Comparison of ENCODE assay signal across 9 mouse cellular contexts in the genomic region with DNA sequence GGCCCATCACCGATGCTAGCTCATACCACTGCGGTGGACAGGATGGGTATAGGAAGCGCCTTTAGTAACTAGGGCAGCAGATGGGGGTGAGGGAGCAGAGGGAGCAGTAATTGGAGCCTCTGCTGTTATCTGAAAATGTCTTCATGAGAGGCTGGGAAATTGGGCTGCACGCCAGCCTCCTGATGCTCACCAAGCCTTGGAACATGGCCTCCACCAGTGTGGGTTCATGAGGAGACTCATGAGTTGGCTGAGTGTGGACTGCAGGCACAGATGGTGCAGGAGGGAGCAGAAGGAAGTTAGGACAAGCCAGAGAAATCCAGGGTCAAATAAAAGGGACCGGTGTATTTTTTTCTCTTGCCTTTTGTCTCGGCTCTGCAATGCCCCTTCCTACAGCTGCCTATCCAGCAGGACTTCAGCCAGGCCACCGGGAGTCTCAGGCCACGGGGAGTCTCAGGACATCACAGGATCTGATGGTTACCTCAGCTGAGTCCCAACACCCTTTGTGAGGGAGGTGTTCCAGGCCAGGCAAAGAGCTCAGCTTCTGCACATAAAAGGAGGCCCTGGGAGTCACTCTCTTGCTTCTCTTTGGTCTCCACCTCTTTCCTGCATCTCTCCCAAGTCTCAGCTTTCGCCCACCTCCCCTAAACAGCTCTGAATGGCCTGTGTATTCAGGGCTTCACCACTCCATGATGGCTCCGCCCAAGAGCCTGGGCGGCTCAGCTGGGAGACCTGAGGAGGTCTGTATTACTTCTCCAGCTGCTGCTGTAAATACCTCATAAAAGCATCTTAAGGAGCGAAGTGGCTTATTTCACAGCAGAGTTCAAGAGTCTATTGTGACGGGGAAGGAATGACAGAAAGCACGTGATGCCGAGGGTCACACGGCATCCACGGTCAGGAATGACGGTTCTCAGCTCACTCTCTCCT. TPM values are rescaled to one million over a fixed set of nuclear protein-coding genes. Genes with fewer than 3 reads are reported as not detected.
DNase-seq lines count a peak whose midpoint lies in the region; ATAC-seq and TF ChIP-seq lines count a peak whose summit lies in the region.
"Had no signal": no experiment of that assay in that cellular context is flagged by ENCODE, and none has a peak within 500 bp of the region (broad histone marks: within the 10 kb centered on the region; RNA-seq: fewer than 3 reads in every experiment).

No protein-coding gene starts in this region.

- WGBS in midbrain, embryonic 10.5 days, result 67% methylated on average over 18 of the region's 18 CpGs
- 61% methylated on average over 18 of the region's 18 CpGs for WGBS in midbrain, embryonic 13.5 days
- 60% methylated on average over 18 of the region's 18 CpGs for WGBS in stomach, postnatal 0 days
- WGBS in kidney, embryonic 14.5 days, result 41% methylated on average over 18 of the region's 18 CpGs

- DNase-seq in midbrain, embryonic 10.5 days (ENCODE audit: low spot score), result no peak
- DNase-seq in cerebellum, postnatal 36 days, result peak; percentile 95 to 96
- DNase-seq in heart, postnatal 36 days, result peak; percentile 48 to 53
- no peak for DNase-seq in stomach, postnatal 0 days (ENCODE audit: low spot score)
- no peak for DNase-seq in kidney, adult 9 months

- TF ChIP-seq CTCF in stomach, postnatal 0 days (IDR thresholded peaks at IDR 0.05; ENCODE audit: low read depth), result no peak

- peaks cover 27% of the 10 kb centered on the region for H3K4me1 ChIP-seq in midbrain, embryonic 10.5 days
- H3K4me1 ChIP-seq in midbrain, embryonic 13.5 days (replicated peaks), result 0 out of 2 replicates have a peak, but pooled peaks cover 7% of the 10 kb centered on the region
- H3K4me1 ChIP-seq in stomach, postnatal 0 days (replicated peaks; ENCODE audit: control insufficient read depth, insufficient read depth), result peaks cover 10% of the 10 kb centered on the region
- peaks cover 9% of the 10 kb centered on the region; the same call in 1 of the 2 replicates for H3K4me1 ChIP-seq in kidney, embryonic 14.5 days (ENCODE audit: control insufficient read depth, insufficient read depth, low read length)

- no peaks in the 10 kb centered on the region for H3K27me3 ChIP-seq in midbrain, embryonic 10.5 days (ENCODE audit: low read depth, poor library complexity, severe bottlenecking)
- H3K27me3 ChIP-seq in midbrain, embryonic 13.5 days, result no peaks in the 10 kb centered on the region
- no peaks in the 10 kb centered on the region for H3K27me3 ChIP-seq in stomach, postnatal 0 days (ENCODE audit: control insufficient read depth, insufficient read depth, low read length)
- H3K27me3 ChIP-seq in kidney, embryonic 14.5 days (ENCODE audit: control insufficient read depth, insufficient read depth, low read length), result no peaks in the 10 kb centered on the region

- no peaks in the 10 kb centered on the region for H3K9me3 ChIP-seq in midbrain, embryonic 10.5 days (replicated peaks)
- H3K9me3 ChIP-seq in midbrain, embryonic 13.5 days, result no peaks in the 10 kb centered on the region
- H3K9me3 ChIP-seq in stomach, postnatal 0 days (ENCODE audit: control insufficient read depth, low read length), result no peaks in the 10 kb centered on the region
- no peaks in the 10 kb centered on the region for H3K9me3 ChIP-seq in kidney, embryonic 14.5 days (ENCODE audit: control insufficient read depth, low read length)

- no peak overlapping the region for H3K4me2 ChIP-seq in midbrain, embryonic 13.5 days (replicated peaks)
- H3K4me2 ChIP-seq in stomach, postnatal 0 days (replicated peaks; ENCODE audit: low read depth), result no peak overlapping the region
- H3K4me2 ChIP-seq in kidney, embryonic 14.5 days (replicated peaks; ENCODE audit: low read depth, low read length), result no peak overlapping the region

- no peak for ATAC-seq in midbrain, embryonic 13.5 days
- ATAC-seq in stomach, postnatal 0 days (ENCODE audit: low FRiP score, low TSS enrichment), result no peak
- no peak; the same call in 1 of the 2 replicates for ATAC-seq in kidney, embryonic 14.5 days (ENCODE audit: low FRiP score, low TSS enrichment)

- no peak overlapping the region for H3K9ac ChIP-seq in midbrain, embryonic 13.5 days (replicated peaks)
- no peak overlapping the region for H3K9ac ChIP-seq in stomach, postnatal 0 days (ENCODE audit: low read length)
- no peak overlapping the region for H3K9ac ChIP-seq in kidney, embryonic 14.5 days (ENCODE audit: low read depth, low read length)
- H3K9ac ChIP-seq: liver, embryonic 14.5 days had no signal

- no peak overlapping the region for H3K4me3 ChIP-seq in midbrain, embryonic 10.5 days
- H3K4me3 ChIP-seq in midbrain, embryonic 13.5 days (replicated peaks), result no peak overlapping the region
- H3K4me3 ChIP-seq in stomach, postnatal 0 days (ENCODE audit: low read depth, low read length), result no peak overlapping the region
- H3K4me3 ChIP-seq in kidney, embryonic 14.5 days (ENCODE audit: low read length), result no peak overlapping the region

- intact Hi-C loops in heart, postnatal 36 days (cut with DNase I), result no loop called here

- H3K27ac ChIP-seq in midbrain, embryonic 10.5 days (replicated peaks), result peak overlapping the region; percentile 59
- no peak overlapping the region for H3K27ac ChIP-seq in midbrain, embryonic 13.5 days
- H3K27ac ChIP-seq in stomach, postnatal 0 days (replicated peaks), result peak overlapping the region; percentile 1; the same call in 1 of the 2 replicates
- no peak overlapping the region for H3K27ac ChIP-seq in kidney, embryonic 14.5 days (ENCODE audit: low read depth, low read length)
- H3K27ac ChIP-seq: liver, embryonic 14.5 days had no signal

- no peak for TF ChIP-seq EP300 in stomach, postnatal 0 days (optimal IDR thresholded peaks at IDR 0.05)

- H3K36me3 ChIP-seq in midbrain, embryonic 10.5 days, result no peaks in the 10 kb centered on the region
- H3K36me3 ChIP-seq in midbrain, embryonic 13.5 days, result no peaks in the 10 kb centered on the region
- H3K36me3 ChIP-seq in stomach, postnatal 0 days (ENCODE audit: control insufficient read depth, insufficient read depth, low read length), result no peaks in the 10 kb centered on the region; the same call in 1 of the 2 replicates
- H3K36me3 ChIP-seq in kidney, embryonic 14.5 days (ENCODE audit: control insufficient read depth, insufficient read depth, low read length), result no peaks in the 10 kb centered on the region

RNA-seq across cellular contexts. Expression of gene Tmem51, which starts 23.4 kb away (rescaled TPM):
- polyA plus RNA-seq in midbrain, embryonic 10.5 days (2016; fragmentation: Nextera tagmentation; extraction: Ambion mirVana), result 13.3 and 13.6 TPM in 2 replicates
- 5.7 and 6.4 TPM in 2 replicates for polyA plus RNA-seq in midbrain, embryonic 13.5 days (2015; fragmentation: Nextera tagmentation; extraction: Ambion mirVana)
- total RNA-seq in heart, postnatal 36 days (2021), result 1 to 10 TPM; 5.1 to 5.2 TPM
- polyA plus RNA-seq in stomach, postnatal 0 days (2015; fragmentation: Nextera tagmentation; extraction: Ambion mirVana), result 79.0 and 90.0 TPM in 2 replicates
- 16.7 and 23.0 TPM in 2 replicates for polyA plus RNA-seq in kidney, embryonic 14.5 days (2014; fragmentation: Nextera tagmentation; extraction: Ambion mirVana)

RNA-seq across cellular contexts. Expression of gene Fhad1, which starts 45.8 kb away (rescaled TPM):
- polyA plus RNA-seq in midbrain, embryonic 10.5 days (2016; fragmentation: Nextera tagmentation; extraction: Ambion mirVana), result 1.6 and 1.9 TPM in 2 replicates
- 3.0 and 3.4 TPM in 2 replicates for polyA plus RNA-seq in midbrain, embryonic 13.5 days (2015; fragmentation: Nextera tagmentation; extraction: Ambion mirVana)
- not detected for total RNA-seq in heart, postnatal 36 days (2021)
- polyA plus RNA-seq in stomach, postnatal 0 days (2015; fragmentation: Nextera tagmentation; extraction: Ambion mirVana), result 4.9 and 6.0 TPM in 2 replicates
- 0.15 and 0.60 TPM in 2 replicates for polyA plus RNA-seq in kidney, embryonic 14.5 days (2014; fragmentation: Nextera tagmentation; extraction: Ambion mirVana)
- total RNA-seq: neutrophil, adult 5-6 weeks had no signal

Comparison
In these comparisons a context has a peak if more than half of its experiments do, and no peak if none do; other contexts are left out.
1. H3K27ac ChIP-seq: peak in midbrain, embryonic 10.5 days (single experiment) and stomach, postnatal 0 days (single experiment); none in midbrain, embryonic 13.5 days (single experiment) and kidney, embryonic 14.5 days (single experiment).
2. DNase-seq: peak in cerebellum, postnatal 36 days (2 of 2) and heart, postnatal 36 days (2 of 2); none in midbrain, embryonic 10.5 days (single experiment), stomach, postnatal 0 days (single experiment) and kidney, adult 9 months (single experiment).